Mouse (Mus musculus) hindbrain, embryonic 14.5 days (tissue): ENCODE measurements around the gene Dynlt1b. TPM values are rescaled to one million over a fixed set of nuclear protein-coding genes. Genes with fewer than 3 reads are reported as not detected.
A peak's percentile ranks its signal among the peaks of the same experiment; 100 is the strongest.
"Not testable (repeated sequence)": the region's sequence is repeated elsewhere in the genome, so short reads cannot be mapped to it uniquely, and the experiment has no call there.

Experiments used
- ATAC-seq: fragments of 200-750 bp; cut with Nextera tagmentation; 2 replicates; pipeline ENCODE4 v1.8.0; 2017; ENCODE audit warnings: moderate number of reproducible peaks, mild to moderate bottlenecking, moderate TSS enrichment, moderate library complexity; ENCODE audit not compliant: low FRiP score
- DNase-seq: peaks from one replicate; pipeline ENCODE4 v3.0.0-alpha.2; 2015; ENCODE audit warnings: low spot score
- H3K27ac ChIP-seq: fragments of 300-500 bp; sonication (generic); 2 replicates; pipeline ENCODE4 v1.5.1; 2014; ENCODE audit warnings: mild to moderate bottlenecking, moderate library complexity
- H3K27me3 ChIP-seq: fragments of 300-500 bp; sonication (generic); 2 replicates; pipeline ENCODE4 v1.6.1; 2014; ENCODE audit warnings: mild to moderate bottlenecking, low read length, mixed read lengths; ENCODE audit not compliant: control insufficient read depth, insufficient read depth
- H3K36me3 ChIP-seq: fragments of 300-500 bp; sonication (generic); replicated peaks from 2 replicates; pipeline ENCODE4 v1.6.1; 2014; ENCODE audit not compliant: control insufficient read depth, insufficient read depth
- H3K4me1 ChIP-seq: fragments of 300-500 bp; sonication (generic); replicated peaks from 2 replicates; pipeline ENCODE4 v1.6.1; 2014; ENCODE audit warnings: antibody characterized with exemption, low read length, mixed read lengths; ENCODE audit not compliant: control insufficient read depth, insufficient read depth
- H3K4me2 ChIP-seq: fragments of 300-500 bp; sonication (generic); replicated peaks from 2 replicates; pipeline ENCODE4 v1.6.1; 2014; ENCODE audit warnings: mild to moderate bottlenecking, moderate library complexity
- H3K4me3 ChIP-seq: fragments of 300-500 bp; sonication (generic); replicated peaks from 2 replicates; pipeline ENCODE4 v1.5.1; 2014; ENCODE audit warnings: mild to moderate bottlenecking, low read length
- H3K9ac ChIP-seq: fragments of 300-500 bp; sonication (generic); 2 replicates; pipeline ENCODE4 v1.6.1; 2014
- H3K9me3 ChIP-seq: fragments of 300-500 bp; sonication (generic); 2 replicates; pipeline ENCODE4 v1.6.1; 2016; ENCODE audit warnings: low read length; ENCODE audit not compliant: control insufficient read depth
- WGBS: fragments of 180-500 bp; shearing (Covaris S2); extraction: QIAGEN DNeasy Blood & Tissue Kit; methylation state at CpG from one replicate; pipeline ENCODE4 v1.1.7; 2014; 5-methylcytosine and 5-hydroxymethylcytosine counted together
- polyA plus RNA-seq: library from polyadenylated mRNA; unstranded; fragments of >200 nt; fragmentation: Nextera tagmentation; extraction: Ambion mirVana; gene quantifications from 2 replicates; pipeline ENCODE4 v1.2.1, GENCODE M21; 2014

Gene Dynlt1b
- polyA plus RNA-seq, 1 experiment from 2014 or later, result 1,455 TPM

DNA sequence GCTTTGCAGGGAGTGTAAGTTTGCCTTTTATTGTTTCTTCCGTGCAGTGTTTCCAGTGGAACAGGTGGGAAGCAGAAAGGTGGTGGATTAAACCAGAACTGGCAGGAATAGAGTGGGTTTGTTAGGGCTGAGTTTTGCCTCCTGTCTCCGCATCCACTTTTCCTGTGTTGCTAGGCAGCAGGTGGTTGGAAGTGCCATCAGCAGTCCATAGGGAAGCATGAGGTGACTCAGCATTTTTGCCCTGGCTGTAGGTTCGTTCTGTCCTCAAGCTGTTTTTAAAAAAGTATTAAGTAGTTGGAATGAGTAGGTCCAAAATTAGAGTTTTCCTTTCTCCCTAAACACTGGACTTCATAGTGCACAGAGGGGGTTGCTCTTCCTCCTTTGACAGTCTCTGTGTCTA, 3.8 kb downstream of the Dynlt1b start:
- H3K4me1 ChIP-seq, ATAC-seq, H3K27ac ChIP-seq, H3K27me3 ChIP-seq, H3K9ac ChIP-seq, H3K9me3 ChIP-seq, H3K4me3 ChIP-seq, H3K4me2 ChIP-seq: not testable (repeated sequence)
- WGBS, result 71% methylated on average over 3 of the region's 3 CpGs
- peak; percentile 27 for DNase-seq
- H3K36me3 ChIP-seq, result peaks cover 11% of the 10 kb centered on the region

DNA sequence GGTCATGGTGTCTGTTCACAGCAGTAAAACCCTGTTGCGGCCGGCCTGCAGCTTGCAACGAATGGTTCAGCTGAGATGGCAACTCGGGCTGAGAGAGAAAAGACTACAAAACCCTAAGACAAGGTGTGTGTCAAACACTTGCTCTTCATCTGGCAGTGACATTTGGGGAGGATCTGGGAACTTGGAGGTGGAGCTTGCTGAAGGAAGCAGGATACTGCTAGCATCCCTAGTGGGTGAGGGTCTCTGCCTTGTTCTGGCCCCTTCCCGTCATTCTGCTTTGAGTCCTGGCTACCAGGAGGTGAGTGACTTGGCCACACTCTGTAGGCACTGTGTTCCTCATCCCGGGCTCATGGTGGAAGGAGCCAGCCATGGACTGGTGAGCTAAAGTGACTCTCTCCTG, 8.2 kb downstream of the Dynlt1b start:
- DNase-seq, ATAC-seq, H3K4me1 ChIP-seq, H3K27ac ChIP-seq, H3K4me3 ChIP-seq, H3K27me3 ChIP-seq, H3K9me3 ChIP-seq, H3K4me2 ChIP-seq, H3K9ac ChIP-seq: not testable (repeated sequence)
- WGBS, result 89% methylated on average over 6 of the region's 6 CpGs
- peaks cover 22% of the 10 kb centered on the region for H3K36me3 ChIP-seq

DNA sequence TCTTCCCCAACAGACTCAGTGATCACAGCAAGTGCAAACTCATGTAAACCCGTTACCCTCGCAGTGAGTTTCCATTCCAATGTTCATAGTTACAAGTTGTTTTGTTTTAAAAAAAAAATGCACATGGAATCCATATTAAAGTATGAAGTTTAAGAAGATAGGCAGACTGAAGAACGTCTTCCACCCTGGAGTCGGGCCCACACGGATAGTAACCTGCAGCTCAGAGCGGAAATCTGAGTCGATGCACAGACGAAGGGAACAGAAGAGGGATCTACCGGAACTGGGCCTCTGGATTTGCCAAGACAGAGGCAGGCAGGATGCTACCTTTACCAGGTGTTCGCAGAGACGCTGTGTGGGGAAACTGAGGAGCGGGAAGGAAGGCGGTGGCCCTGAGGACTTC, 10.0 kb downstream of the Dynlt1b start:
- H3K4me3 ChIP-seq, H3K9ac ChIP-seq, H3K27ac ChIP-seq, H3K4me1 ChIP-seq, H3K27me3 ChIP-seq, H3K9me3 ChIP-seq, H3K4me2 ChIP-seq, ATAC-seq: not testable (repeated sequence)
- 95% methylated on average over 9 of the region's 13 CpGs for WGBS
- peak; percentile 23 for DNase-seq
- peaks cover 16% of the 10 kb centered on the region for H3K36me3 ChIP-seq

DNA sequence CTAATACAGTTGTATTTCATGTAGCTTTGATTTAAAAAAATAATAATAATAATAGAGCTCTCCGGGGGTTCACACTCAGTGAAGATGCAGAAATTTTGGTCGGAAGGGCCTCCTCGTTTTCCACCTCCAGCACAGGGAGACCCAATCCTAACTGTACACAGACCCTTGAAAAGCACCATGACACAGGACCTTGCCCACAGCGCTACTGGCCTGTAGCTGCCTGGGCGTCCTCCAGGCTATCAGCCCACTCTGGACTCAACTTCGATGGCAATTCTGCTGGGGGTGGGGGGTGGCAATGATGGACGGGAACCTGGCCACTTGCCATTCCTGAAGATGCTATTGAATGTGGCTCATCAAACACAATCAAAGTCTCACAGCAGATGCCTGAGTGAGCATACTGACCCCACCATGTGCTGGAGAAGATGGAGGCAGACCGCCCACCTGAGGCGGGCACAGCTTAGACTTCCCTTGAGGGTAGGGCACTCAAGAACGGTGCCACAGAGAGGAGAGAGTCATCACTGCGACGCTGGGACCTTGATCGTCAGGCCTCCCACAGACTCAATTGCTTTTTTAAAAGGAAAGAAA, 10.7 kb downstream of the Dynlt1b start:
- 79% methylated on average over 13 of the region's 13 CpGs for WGBS
- not testable (repeated sequence) for H3K4me3 ChIP-seq, ATAC-seq, H3K27me3 ChIP-seq, H3K4me1 ChIP-seq, H3K27ac ChIP-seq, H3K4me2 ChIP-seq, H3K9me3 ChIP-seq, H3K9ac ChIP-seq, DNase-seq
- peaks cover 16% of the 10 kb centered on the region for H3K36me3 ChIP-seq

DNA sequence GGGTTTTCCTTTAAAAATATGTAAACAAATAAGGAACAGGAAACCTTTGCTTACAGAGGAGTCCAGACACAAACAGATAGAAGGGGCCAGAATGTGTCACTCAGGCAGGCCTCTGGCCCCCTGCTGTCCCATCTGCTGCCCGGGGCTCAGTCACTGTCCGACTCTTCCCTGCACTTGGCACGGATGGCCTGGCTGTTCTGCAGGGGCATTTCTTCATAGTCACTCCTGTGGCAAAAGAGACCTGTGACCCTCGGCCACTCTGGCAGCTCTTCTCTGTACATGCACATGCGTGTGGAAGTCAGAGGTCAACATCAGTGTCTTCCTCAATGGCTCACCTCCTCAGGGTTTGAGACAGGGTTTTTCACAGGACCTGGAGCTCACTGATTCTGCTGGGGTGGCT, 11.3 kb downstream of the Dynlt1b start:
- not testable (repeated sequence) for H3K9me3 ChIP-seq, H3K4me3 ChIP-seq, H3K4me2 ChIP-seq, DNase-seq, H3K4me1 ChIP-seq, ATAC-seq, H3K27me3 ChIP-seq, H3K27ac ChIP-seq, H3K9ac ChIP-seq
- 84% methylated on average over 5 of the region's 5 CpGs for WGBS
- H3K36me3 ChIP-seq, result peaks cover 16% of the 10 kb centered on the region

DNA sequence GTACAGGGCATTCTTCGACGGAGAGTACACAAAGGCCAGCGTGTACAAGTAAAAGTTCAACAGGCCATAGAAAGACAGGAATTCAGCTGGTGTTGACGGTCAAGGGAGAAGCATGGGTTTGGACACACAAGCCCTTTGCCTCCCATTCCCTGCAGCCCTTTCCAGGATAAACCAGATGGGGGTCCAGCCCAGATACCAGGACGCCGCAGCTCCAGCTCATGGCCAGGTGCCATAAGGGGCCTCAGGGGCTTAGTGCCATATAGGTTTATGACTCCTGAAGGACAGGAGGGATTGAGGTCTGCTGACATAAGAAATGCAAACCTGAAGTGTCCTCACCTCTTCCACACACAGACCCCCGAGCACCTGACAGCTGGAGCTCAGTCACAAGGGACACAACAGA, 12.6 kb downstream of the Dynlt1b start:
- WGBS, result 92% methylated on average over 3 of the region's 7 CpGs
- not testable (repeated sequence) for ATAC-seq, DNase-seq, H3K4me1 ChIP-seq, H3K9ac ChIP-seq, H3K9me3 ChIP-seq, H3K27me3 ChIP-seq, H3K4me3 ChIP-seq, H3K4me2 ChIP-seq, H3K27ac ChIP-seq
- H3K36me3 ChIP-seq, result peaks cover 16% of the 10 kb centered on the region

DNA sequence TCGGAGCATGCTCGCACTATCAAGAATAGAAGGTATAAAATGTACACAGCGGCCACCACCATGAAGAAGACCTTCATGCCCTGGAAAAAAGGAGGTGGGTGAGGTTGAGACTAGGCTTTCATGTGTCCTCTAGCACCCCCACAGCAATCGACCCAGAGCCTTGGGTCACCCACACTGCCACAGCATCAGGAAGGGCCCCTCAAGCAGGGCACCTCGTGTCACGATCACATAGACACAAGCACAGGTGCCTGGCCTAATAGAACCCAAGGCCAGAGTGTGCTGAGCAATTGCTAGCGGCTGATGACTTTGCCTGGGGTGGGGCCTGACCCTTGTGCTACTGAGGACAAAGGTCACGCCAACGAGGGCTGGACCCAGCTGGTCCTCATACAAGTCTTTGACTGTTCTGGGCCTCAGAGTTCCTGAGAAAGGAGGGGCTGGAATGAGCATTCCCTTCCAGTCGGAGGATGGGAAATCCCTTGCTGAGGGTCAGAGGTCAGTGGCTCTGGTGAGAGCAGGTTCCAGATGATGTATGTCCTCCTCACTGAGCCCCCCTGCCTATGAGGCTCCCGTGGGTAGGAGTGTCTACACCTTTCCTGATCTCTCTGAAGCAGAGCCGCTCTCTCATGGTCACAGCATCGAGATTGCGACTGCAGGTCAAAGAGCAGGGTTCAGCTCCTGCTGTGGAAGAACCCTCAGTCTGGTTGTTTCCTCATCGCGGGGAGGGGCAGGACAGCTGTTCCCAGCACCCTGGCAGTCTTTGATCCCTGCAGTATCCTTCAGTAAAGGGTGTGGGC, 16.1 kb downstream of the Dynlt1b start:
- not testable (repeated sequence) for H3K4me2 ChIP-seq, H3K9me3 ChIP-seq, H3K9ac ChIP-seq, H3K27me3 ChIP-seq, DNase-seq, H3K4me1 ChIP-seq, H3K27ac ChIP-seq, ATAC-seq, H3K4me3 ChIP-seq, H3K36me3 ChIP-seq
- WGBS, result 66% methylated on average over 7 of the region's 16 CpGs

DNA sequence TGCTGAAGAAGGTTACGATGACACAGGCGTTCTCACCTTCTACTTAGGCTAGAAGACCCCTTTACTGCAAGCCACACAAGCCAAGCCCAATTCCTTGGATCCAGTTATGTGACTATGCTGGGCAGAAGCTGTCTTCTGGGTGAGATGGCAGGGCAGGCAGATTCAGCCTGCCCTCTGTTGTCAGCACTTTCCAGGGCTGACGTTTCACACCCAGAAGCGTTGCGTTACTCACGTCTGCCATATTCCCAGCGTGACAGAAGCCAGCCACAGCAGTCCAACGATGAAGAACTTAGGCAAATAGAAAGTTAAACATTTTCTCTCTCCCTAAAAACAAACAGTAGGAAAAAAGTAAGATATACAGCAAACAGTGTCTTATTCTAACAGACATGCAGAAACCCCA, 18.4 kb downstream of the Dynlt1b start:
- H3K4me3 ChIP-seq, H3K4me2 ChIP-seq, ATAC-seq, H3K36me3 ChIP-seq, H3K9ac ChIP-seq, H3K27me3 ChIP-seq, H3K9me3 ChIP-seq, H3K27ac ChIP-seq, DNase-seq, H3K4me1 ChIP-seq: not testable (repeated sequence)
- 94% methylated on average over 8 of the region's 8 CpGs for WGBS

DNA sequence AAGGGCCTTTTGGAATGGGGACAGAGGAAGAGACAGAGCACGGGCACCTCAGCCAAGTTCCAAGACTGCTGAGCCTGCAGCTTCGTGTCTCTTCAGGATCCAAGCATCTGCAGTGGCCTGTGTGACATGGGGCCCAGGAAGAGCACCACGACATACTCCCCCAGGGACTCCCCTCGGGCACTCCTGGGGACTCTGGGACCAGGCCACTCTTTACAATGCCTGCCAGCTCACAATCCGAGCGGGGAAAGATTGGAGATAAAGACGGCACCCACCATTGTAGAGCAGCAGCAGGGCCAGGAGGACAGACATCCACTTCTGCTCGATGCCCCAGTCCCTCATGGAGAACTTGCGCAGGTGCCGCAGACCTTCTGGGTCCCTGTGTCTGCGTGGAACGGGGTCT, 19.3 kb downstream of the Dynlt1b start:
- not testable (repeated sequence) for H3K9ac ChIP-seq, H3K27ac ChIP-seq, H3K36me3 ChIP-seq, ATAC-seq, H3K9me3 ChIP-seq, H3K4me1 ChIP-seq, H3K27me3 ChIP-seq, H3K4me3 ChIP-seq, DNase-seq, H3K4me2 ChIP-seq
- WGBS, result 88% methylated on average over 12 of the region's 12 CpGs
